Mouse (Mus musculus) CD4-positive, CD25-positive, alpha-beta regulatory T cell, adult 4 months (primary cell): ENCODE data around the gene Rassf1. TPM values are rescaled to one million over a fixed set of nuclear protein-coding genes. Genes with fewer than 3 reads are reported as not detected.

ENCODE experiments used
- ATAC-seq: one replicate; pipeline ENCODE4 v1.8.0; 2017
- polyA plus RNA-seq, 2 experiments: library from polyadenylated mRNA; unstranded; fragments of 100-300 nt; shearing (Covaris generic); gene quantifications; one replicate each; pipeline ENCODE4 v1.2.1; 2017

The Rassf1 gene
- 10 to 100 TPM; 77.8 to 89.5 TPM for polyA plus RNA-seq

DNA sequence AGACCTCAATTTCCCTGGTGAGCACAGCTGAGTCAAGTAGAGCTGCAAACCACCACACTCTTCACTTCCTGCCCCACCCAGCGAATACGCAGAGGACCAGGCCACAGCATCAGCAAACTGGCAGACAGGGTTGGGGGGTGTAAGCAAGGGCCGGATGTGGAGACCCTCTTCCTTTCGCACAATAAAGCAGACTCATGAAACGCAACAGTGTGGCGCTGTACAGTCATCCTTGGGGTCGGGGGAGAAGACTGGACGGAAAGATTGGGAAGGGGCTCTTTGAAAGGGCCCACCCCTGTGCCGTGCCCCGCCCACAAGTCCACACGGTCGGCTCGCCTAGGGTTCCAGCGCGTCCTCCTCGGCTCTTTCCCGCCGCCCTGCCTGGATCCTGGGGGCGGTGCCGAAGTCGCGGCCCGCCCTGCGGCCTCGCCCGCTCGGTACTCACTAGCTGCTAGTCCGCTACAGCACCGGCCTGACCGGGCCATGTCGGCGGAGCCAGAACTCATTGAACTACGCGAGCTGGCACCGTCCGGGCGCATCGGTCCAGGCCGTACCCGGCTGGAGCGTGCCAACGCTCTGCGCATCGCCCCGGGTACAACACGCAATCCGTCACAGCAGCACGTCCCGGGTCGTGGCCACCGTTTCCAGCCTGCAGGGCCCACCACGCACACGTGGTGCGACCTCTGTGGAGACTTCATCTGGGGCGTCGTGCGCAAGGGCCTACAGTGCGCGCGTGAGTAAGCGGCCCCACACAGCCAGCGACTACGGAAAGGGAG lies at the start of gene Rassf1:
Gene Rassf1 (plus strand): TSS at position 439 of the 773 bp plus-strand sequence.
- ATAC-seq, result peak; percentile 75

DNA sequence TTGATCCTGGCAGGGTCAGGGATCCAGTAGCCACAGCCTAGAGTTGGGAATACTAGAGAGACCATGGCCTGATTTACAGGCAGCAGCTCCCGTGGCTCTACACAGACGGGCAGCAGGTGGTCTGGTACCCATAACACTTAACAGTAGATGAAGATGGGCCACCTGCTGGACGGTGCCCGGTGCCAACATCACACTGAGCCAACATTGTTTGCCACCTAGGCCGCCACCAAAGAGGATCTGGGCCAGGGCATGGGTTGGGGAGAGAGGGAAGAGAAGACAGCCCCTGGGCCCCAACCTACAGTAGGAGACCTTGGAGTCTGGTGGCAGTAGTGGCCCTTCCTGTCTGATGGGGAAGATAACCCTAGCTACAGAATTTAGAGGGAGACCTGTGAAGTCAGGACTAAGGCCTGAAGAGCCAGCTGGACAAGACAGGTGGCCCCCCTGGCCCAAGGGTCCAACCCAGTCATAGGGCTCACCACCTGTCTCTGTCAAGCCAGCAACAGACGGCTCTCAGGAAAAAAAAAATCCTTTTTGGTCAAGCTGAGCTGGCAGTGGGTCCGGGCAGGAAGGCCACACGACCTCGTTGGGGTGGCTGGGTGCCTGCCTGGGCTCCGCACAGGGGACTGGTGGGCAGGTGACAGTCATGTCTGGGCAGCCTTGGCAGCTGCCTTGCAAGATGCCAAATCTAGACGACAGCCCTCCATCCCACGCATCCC lies 49.1 kb upstream of the Rassf1 start:
- ATAC-seq, result no peak

GRCm38 (mm10) chr9:107504662-107505537 lies 46.5 kb upstream of the Rassf1 start:
- no peak for ATAC-seq

DNA sequence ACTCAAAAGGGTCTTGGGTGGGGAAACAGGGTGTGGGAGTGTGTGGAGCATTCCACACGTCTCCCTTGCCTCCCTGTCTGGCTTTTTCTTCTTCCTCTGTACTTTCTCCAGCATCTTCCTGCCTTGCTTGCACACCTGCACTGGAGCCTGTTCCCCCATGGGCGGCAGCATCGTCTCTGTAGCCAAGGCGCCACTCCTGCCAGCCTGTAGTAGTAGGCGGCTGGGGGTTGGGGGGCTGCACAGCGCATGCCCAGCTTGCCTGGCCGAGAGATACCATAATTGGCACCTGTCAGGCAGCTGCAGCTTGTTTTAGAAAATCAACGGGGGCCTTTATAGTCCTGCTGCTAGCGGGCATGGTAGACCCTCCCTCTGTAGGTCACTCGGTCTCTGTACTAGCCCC lies 43.1 kb upstream of the Rassf1 start:
- no peak for ATAC-seq

GRCm38 (mm10) chr9:107510384-107511100 lies 40.8 kb upstream of the Rassf1 start:
- no peak for ATAC-seq

GRCm38 (mm10) chr9:107511436-107511835 lies 39.9 kb upstream of the Rassf1 start:
- no peak for ATAC-seq

DNA sequence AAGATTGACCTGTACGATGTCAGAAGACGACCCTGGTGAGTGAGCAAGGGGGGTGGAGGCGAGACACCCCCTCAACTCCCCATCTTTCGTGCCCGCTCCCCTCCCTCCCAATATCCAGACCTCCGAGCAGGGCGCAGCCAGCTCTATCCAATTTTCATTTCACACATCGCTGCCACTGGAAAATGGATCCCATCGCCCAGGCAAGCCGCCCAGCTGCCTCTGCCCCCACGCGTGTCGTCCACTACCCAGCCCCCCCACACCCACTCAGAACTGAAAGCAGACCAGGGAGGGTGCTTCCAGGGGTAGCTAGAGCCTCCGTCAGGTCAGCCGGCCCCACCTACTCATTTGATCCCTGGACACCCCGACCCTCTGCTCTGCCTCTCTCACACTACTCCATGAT lies 39.0 kb upstream of the Rassf1 start:
- no peak for ATAC-seq

GRCm38 (mm10) chr9:107514303-107514955 lies 36.9 kb upstream of the Rassf1 start:
- peak; percentile 45 for ATAC-seq

DNA sequence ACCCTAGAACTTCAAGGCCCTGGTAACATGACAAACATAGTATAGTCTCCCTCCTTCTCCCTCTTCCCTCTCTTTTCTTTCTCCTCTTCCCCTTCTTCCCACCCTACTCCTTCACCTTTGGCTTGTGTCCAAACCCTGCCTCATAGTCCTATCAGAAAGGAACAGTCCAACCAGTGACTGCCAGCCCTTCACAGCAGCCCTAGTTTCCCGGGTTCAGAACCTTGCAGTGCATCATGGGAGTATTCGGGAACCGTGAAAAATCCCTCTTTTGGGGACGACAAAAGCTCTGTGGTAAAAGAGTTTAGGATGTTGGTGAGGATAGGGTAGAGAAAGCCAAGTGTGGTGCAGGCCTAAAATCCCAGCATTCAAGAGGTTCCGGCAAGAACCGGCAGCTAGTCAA lies 31.0 kb upstream of the Rassf1 start:
- no peak for ATAC-seq

DNA sequence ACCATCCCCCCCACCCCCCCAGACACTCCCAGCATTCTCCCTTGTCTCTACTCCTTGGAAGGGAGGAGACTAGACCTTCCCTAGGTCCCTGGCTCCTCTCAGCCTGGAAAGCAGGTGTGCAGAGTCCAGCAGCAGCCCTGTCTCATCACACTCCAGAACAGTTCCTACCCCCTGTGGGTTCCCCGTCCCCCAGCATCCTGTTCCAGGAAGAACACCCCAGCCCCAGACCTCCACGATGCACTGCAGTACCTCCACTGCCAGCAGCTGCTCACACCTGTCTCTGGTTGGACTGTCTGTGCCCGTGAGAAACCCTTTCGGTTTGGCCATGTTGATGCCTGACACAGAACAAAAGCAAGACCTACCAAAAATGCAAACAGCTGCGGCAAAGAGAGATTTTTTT lies 30.2 kb upstream of the Rassf1 start:
- ATAC-seq, result peak; percentile 67

DNA sequence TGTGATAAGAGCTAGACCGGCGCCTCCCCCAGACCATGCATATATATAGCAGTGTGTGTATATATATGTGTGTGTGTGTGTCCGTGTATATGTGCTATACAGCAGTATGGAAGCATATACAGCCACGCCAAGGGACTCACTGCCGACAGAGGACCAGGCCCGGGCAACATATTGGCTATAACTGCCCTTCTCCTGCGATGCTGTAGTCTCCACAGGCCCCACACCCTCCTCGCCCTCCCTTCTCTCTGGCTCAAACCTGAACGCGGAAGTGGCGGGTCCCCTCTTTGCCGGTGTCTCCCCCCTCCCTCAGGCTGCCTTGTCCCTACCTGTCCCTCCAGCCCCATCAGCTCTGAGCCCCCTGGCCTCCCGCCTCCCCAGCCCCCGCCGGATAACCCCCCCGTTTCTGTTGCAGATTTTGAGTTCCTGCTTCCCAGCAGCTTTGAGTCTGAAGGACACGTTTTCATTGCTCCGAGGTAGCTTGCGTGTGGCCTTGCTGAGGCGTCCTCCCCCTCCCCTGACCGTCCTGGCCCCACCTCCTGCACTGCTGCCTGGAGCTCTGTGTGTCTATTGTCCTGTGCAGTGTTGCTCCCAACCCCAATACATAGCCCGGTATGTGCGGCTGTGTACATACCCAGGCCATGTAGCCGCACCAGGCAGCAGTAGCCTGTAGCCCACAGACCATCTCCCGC lies 29.5 kb upstream of the Rassf1 start:
- ATAC-seq, result peak; percentile 48

DNA sequence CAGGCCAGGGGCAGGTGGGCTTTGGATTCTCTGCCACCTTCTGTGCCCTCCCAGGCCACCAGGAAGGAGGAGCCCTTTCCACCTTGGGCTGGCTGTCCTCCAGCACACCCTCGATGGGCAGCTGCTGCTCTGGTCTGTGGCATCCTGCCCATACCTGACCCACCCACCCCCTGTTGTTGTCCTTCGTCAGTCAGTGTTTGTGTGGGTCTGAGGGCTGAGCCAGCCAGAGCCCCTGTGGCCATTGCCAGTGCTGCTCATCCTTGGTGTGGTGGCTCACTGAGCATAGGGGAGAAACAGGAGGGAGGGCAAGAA lies 29.0 kb upstream of the Rassf1 start:
- no peak for ATAC-seq

DNA sequence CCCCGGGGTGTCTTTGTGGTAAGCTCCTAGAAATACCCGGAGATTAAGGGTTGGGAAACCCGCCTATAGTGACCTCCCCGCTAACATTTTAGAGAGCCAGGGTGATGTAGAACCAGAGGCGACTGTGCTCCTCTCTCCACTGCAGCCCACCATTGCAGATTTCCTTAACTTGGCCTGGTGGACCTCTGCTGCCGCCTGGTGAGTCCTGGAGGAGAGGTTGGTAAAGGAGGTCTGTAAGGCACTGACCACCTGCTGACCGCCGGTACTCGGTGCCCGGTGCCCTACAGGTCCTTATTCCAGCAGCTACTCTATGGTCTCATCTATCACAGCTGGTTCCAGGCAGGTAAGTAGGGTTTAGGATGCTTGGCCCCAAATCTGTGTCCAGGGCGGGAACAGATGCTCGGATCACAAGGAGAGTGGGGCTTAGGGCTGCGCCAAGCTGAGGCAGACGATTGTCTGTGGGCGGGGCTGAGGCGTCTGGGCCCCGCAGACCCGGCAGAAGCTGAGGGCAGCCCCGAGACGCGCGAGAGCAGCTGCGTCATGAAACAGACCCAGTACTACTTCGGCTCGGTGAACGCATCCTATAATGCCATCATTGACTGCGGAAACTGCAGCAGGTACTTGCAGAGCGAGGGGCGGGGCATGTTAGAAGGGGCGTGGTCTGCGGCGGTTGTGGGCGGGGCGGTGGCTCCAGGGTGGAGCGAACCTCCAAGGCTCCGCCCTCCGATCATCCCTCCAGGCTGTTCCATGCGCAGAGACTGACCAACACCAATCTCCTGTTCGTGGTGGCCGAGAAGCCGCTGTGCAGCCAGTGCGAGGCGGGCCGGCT lies 24.9 kb upstream of the Rassf1 start:
- ATAC-seq, result peak; percentile 74

GRCm38 (mm10) chr9:107533791-107534407 lies 17.5 kb upstream of the Rassf1 start, which contains the start of gene Tmem115:
TSS of gene Tmem115 (plus strand) at chr9:107533945.
- ATAC-seq, result peak; percentile 99

DNA sequence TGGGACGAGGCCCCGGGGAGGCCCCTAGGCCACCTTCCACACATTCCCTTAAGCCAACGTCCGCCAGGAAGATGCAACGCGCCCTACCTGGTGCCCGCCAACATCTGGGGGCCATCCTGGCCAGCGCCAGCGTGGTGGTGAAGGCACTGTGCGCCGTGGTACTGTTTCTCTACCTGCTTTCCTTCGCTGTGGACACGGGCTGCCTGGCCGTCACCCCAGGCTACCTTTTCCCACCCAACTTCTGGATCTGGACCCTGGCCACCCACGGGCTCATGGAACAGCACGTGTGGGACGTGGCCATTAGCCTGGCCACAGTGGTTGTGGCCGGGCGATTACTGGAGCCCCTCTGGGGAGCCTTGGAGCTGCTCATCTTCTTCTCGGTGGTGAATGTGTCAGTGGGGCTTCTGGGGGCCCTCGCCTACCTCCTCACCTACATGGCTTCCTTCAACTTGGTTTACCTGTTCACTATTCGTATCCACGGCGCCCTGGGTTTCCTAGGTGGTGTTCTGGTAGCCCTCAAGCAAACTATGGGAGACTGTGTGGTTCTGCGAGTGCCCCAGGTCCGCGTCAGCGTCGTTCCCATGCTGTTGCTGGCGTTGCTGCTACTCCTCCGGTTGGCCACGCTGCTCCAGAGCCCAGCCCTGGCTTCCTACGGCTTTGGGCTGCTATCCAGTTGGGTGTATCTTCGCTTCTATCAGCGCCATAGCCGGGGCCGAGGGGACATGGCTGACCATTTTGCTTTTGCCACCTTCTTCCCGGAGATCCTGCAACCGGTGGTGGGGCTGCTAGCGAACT lies 16.8 kb upstream of the Rassf1 start:
- ATAC-seq, result no peak

DNA sequence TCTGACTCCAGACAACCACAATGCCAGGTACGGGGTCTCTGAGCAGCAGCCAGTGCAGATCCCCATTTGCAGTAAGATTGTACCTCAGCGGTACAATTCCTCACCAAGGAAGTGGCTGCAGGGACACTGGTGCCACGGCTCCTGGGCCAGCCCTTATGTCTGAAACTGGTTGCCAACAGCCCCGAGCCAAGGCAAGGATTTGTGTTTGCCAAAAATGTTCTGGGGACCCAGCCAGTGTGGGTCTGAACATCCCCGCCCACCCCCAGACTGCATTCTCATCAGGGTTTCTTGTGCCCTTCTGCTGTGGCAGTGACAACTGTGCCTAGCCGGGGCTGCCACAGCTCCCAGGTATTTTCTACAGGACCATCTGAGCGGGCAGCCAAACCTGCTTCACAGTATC lies 13.1 kb upstream of the Rassf1 start:
- ATAC-seq, result no peak

DNA sequence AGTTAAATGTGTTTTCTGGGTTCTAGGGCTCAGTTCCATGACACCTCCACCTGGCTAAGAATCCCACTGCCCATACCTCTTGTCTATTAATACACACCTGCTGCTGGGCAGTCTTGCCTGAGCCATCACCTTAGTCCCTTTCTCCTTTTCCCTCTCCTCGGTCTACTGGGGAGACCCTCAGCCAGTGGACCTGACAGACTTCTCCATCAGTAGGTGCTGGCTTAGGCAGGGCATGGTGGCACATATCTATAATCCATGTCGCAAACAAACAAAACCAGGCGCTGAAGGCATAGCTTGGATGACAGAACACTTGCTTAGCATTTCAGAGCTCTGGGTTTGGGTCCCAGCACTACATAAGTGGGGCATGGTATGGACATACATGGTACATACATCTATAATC lies 12.6 kb upstream of the Rassf1 start:
- ATAC-seq, result no peak

DNA sequence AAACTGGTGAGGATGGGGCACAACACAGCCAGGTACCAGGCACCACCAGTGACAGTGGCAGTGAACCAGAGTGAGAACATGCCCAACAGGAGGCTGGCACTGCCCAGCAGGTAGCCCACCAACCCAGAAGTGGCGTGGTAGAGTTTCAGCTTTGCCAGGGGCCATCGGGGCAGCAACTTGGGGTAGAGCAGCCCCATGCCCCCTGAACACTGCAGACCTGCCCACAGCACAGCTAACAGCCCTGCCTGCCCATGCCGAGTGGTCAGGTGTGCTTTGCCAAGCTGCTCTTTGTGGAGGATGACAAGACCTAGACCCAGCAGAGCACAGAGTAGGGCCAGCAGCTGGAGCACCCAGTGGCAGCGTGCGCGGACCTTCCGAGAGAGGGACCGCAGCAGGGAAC lies 11.4 kb upstream of the Rassf1 start:
- no peak for ATAC-seq

DNA sequence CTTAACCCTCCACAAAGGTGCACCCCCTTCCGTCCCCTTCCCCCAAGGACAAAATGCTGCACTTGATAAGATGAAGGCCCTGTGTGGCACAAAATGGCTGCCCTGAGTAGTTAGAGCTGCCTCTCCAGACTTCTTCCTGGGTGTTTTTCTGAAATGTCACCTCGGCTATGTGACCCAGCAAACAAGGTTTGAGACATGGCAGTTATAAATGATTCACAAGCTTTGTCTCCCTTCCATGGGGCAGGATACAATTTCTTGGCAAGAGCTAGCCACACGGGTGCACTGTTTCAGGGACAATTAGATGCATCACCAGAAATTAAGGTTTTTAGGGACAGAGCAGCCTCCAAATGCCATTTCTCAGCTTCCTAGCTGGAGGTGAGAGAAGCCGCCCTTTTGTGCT lies 10.9 kb upstream of the Rassf1 start:
- ATAC-seq, result no peak
